Mouse (Mus musculus) inflammation-experienced regulatory T-cells, adult 6 months (primary cell): ENCODE data around the gene Zfp429. TPM values are rescaled to one million over a fixed set of nuclear protein-coding genes. Genes with fewer than 3 reads are reported as not detected.
"Not testable (repeated sequence)": the region's sequence is repeated elsewhere in the genome, so short reads cannot be mapped to it uniquely, and the experiment has no call there.

Experiments used
- ATAC-seq: one replicate; pipeline ENCODE4 v1.8.0; 2017
- polyA plus RNA-seq, 3 experiments: library from polyadenylated mRNA; unstranded; fragments of 100-300 nt; shearing (Covaris generic); gene quantifications; one replicate each; pipeline ENCODE4 v1.2.1; 2017

The Zfp429 gene
- polyA plus RNA-seq, result 10 to 100 TPM; 24.1 to 28.1 (median 25.8) TPM

GRCm38 (mm10) chr13:67399183-67399903 lies at the start of gene Zfp429:
Gene Zfp429 (minus strand): TSS chr13:67399819.
- peak; percentile 99 for ATAC-seq

- ATAC-seq, result not testable (repeated sequence)
Measured at GRCm38 (mm10) chr13:67437095-67437494, 37.5 kb upstream of the Zfp429 start.

GRCm38 (mm10) chr13:67428116-67428515 lies 28.5 kb upstream of the Zfp429 start:
- ATAC-seq, result no peak

GRCm38 (mm10) chr13:67425699-67426098 lies 26.1 kb upstream of the Zfp429 start:
- not testable (repeated sequence) for ATAC-seq

- not testable (repeated sequence) for ATAC-seq
Measured at GRCm38 (mm10) chr13:67422532-67422931, 22.9 kb upstream of the Zfp429 start.

GRCm38 (mm10) chr13:67421207-67421857 lies 21.7 kb upstream of the Zfp429 start, which contains the start of gene Zfp459:
Gene Zfp459 (minus strand): TSS chr13:67421418.
- ATAC-seq, result peak; percentile 86

GRCm38 (mm10) chr13:67420558-67421206 lies 21.1 kb upstream of the Zfp429 start:
- ATAC-seq, result no peak

GRCm38 (mm10) chr13:67416811-67417210 lies 17.2 kb upstream of the Zfp429 start:
- no peak for ATAC-seq

GRCm38 (mm10) chr13:67415759-67416158 lies 16.1 kb upstream of the Zfp429 start:
- ATAC-seq, result no peak

GRCm38 (mm10) chr13:67413634-67414033 lies 14.0 kb upstream of the Zfp429 start:
- not testable (repeated sequence) for ATAC-seq

- ATAC-seq, result not testable (repeated sequence)
Measured at GRCm38 (mm10) chr13:67376255-67376654, 23.4 kb downstream of the Zfp429 start.

- peak; percentile 99 for ATAC-seq
Measured at GRCm38 (mm10) chr13:67375050-67375911, 24.3 kb downstream of the Zfp429 start, which contains the start of the genes Gm28041 and Zfp456. Gene Gm28041 (minus strand): TSS chr13:67375733. Gene Zfp456 (minus strand): TSS chr13:67375810.

- peak; percentile 96 for ATAC-seq
Measured at GRCm38 (mm10) chr13:67360131-67360744, 39.4 kb downstream of the Zfp429 start, which contains the start of the genes Gm28044 and Zfp953. Gene Gm28044 (minus strand): TSS chr13:67360536. Gene Zfp953 (minus strand): TSS chr13:67360605.

- ATAC-seq, result no peak
Measured at GRCm38 (mm10) chr13:67351854-67352253, 47.8 kb downstream of the Zfp429 start.

- no peak for ATAC-seq
Measured at GRCm38 (mm10) chr13:67343422-67343821, 56.2 kb downstream of the Zfp429 start.

Other genes with a start within 250 kb of the Zfp429 start
- 10 to 100 TPM; 17.0 to 23.5 (median 21.8) TPM for gene Rsl1, start 226.6 kb downstream of the Zfp429 start, polyA plus RNA-seq
- gene Zfp455, start 205.3 kb downstream of the Zfp429 start, polyA plus RNA-seq, result 1 to 10 TPM; 5.7 to 6.5 (median 6.5) TPM
- gene Zfp458, start 121.4 kb downstream of the Zfp429 start, polyA plus RNA-seq, result 1 to 10 TPM; 1.4 to 3.7 (median 1.9) TPM
- gene Zfp457, start 93.3 kb downstream of the Zfp429 start, polyA plus RNA-seq, result under 1 TPM in 1 of 3 experiments, not detected in 2; 0.40 TPM
- gene Zfp595, start 67.2 kb downstream of the Zfp429 start, polyA plus RNA-seq, result 1 to 10 TPM; 5.1 to 8.1 (median 6.1) TPM
- gene Gm28044, start 39.3 kb downstream of the Zfp429 start, polyA plus RNA-seq, result under 1 TPM in 1 of 3 experiments, not detected in 2; 0.69 TPM
- gene Zfp953, start 39.2 kb downstream of the Zfp429 start, polyA plus RNA-seq, result 1 to 10 TPM; 2.1 to 3.2 (median 2.8) TPM
- 1 to 10 TPM in 2 of 3 experiments, under 1 TPM in 1; 0.78 to 2.9 (median 2.5) TPM for gene Gm28041, start 24.1 kb downstream of the Zfp429 start, polyA plus RNA-seq
- 1 to 10 TPM; 5.5 to 7.2 (median 5.6) TPM for gene Zfp456, start 24.0 kb downstream of the Zfp429 start, polyA plus RNA-seq
- gene Zfp459, start 21.6 kb upstream of the Zfp429 start, polyA plus RNA-seq, result 1 to 10 TPM in 1 of 3 experiments, under 1 TPM in 2; 0.19 to 5.7 (median 0.82) TPM
- 10 to 100 TPM; 12.7 to 18.2 (median 15.3) TPM for gene Zfp874a, start 51.8 kb upstream of the Zfp429 start, polyA plus RNA-seq
- gene Zfp874b, start 84.4 kb upstream of the Zfp429 start, polyA plus RNA-seq, result 10 to 100 TPM; 11.1 to 16.7 (median 12.4) TPM
- 10 to 100 TPM; 12.4 to 15.2 (median 13.4) TPM for gene Zfp58, start 100.7 kb upstream of the Zfp429 start, polyA plus RNA-seq
- 1 to 10 TPM in 2 of 3 experiments, not detected in 1; 2.5 to 6.3 TPM for gene Gm26965, start 126.3 kb upstream of the Zfp429 start, polyA plus RNA-seq
- 10 to 100 TPM; 51.7 to 63.1 (median 53.1) TPM for gene Zfp87, start 126.4 kb upstream of the Zfp429 start, polyA plus RNA-seq
- 10 to 100 TPM; 18.0 to 22.2 (median 18.5) TPM for gene Zfp748, start 154.0 kb upstream of the Zfp429 start, polyA plus RNA-seq
- 10 to 100 TPM in 1 of 3 experiments, 1 to 10 TPM in 2; 7.1 to 10.0 (median 9.6) TPM for gene Zfp729b, start 209.9 kb upstream of the Zfp429 start, polyA plus RNA-seq
- gene Gm49345, start 237.9 kb upstream of the Zfp429 start, polyA plus RNA-seq, result 1 to 10 TPM in 2 of 3 experiments, not detected in 1; 6.0 to 8.1 TPM
- 10 to 100 TPM; 10.1 to 12.7 (median 11.7) TPM for gene Zfp729a, start 238.0 kb upstream of the Zfp429 start, polyA plus RNA-seq